Mouse (Mus musculus) midbrain, postnatal 0 days (tissue): ENCODE measurements at regions not wholly inside any gene's neighbourhood (a gene's known extent, or its start where the extent isn't known, plus 50 kb on each side); places are given as distances from the start of the nearest gene placed in this dataset.
"Not testable (repeated sequence)": the region's sequence is repeated elsewhere in the genome, so short reads cannot be mapped to it uniquely, and the experiment has no call there.

Source experiments
- ATAC-seq: fragments of 200-750 bp; cut with Nextera tagmentation; 2 replicates; pipeline ENCODE4 v1.8.0; 2017; ENCODE audit warnings: moderate number of reproducible peaks, mild to moderate bottlenecking, moderate TSS enrichment, moderate library complexity; ENCODE audit not compliant: low FRiP score
- DNase-seq: peaks from one replicate; pipeline ENCODE4 v3.0.0-alpha.2; 2015; ENCODE audit warnings: low spot score
- H3K27ac ChIP-seq: fragments of 300-500 bp; sonication (generic); 2 replicates; pipeline ENCODE4 v1.5.1; 2014; ENCODE audit warnings: low read depth, mild to moderate bottlenecking, low read length, mixed read lengths
- H3K27me3 ChIP-seq: fragments of 300-500 bp; sonication (generic); 2 replicates; pipeline ENCODE4 v1.6.1; 2014; ENCODE audit warnings: low read length, control low read depth, mixed read lengths; ENCODE audit not compliant: insufficient read depth
- H3K36me3 ChIP-seq: fragments of 300-500 bp; sonication (generic); 2 replicates; pipeline ENCODE4 v1.6.1; 2014; ENCODE audit warnings: low read length, control low read depth, mixed read lengths; ENCODE audit not compliant: insufficient read depth
- H3K4me1 ChIP-seq: fragments of 300-500 bp; sonication (generic); 2 replicates; pipeline ENCODE4 v1.6.1; 2014; ENCODE audit warnings: mild to moderate bottlenecking, control low read depth, antibody characterized with exemption, low read length, mixed read lengths; ENCODE audit not compliant: insufficient read depth
- H3K4me2 ChIP-seq: fragments of 300-500 bp; sonication (generic); 2 replicates; pipeline ENCODE4 v1.6.1; 2014; ENCODE audit warnings: low read depth, mild to moderate bottlenecking, low read length, mixed read lengths; ENCODE audit not compliant: poor library complexity, severe bottlenecking
- H3K4me3 ChIP-seq: fragments of 300-500 bp; sonication (generic); 2 replicates; pipeline ENCODE4 v1.5.1; 2014; ENCODE audit warnings: low read depth, mild to moderate bottlenecking, low read length, moderate library complexity
- H3K9ac ChIP-seq: fragments of 300-500 bp; sonication (generic); replicated peaks from 2 replicates; pipeline ENCODE4 v1.6.1; 2014; ENCODE audit warnings: mild to moderate bottlenecking, low read length, moderate library complexity, mixed read lengths; ENCODE audit not compliant: poor library complexity, severe bottlenecking
- H3K9me3 ChIP-seq: fragments of 300-500 bp; sonication (generic); 2 replicates; pipeline ENCODE4 v1.6.1; 2016; ENCODE audit warnings: low read length, control low read depth
- CTCF ChIP-seq: IDR thresholded peaks from 2 replicates; pipeline ENCODE4 v1.5.1; 2016; ENCODE audit warnings: antibody characterized with exemption, mild to moderate bottlenecking
- WGBS: fragments of 180-500 bp; shearing (Covaris S2); extraction: QIAGEN DNeasy Blood & Tissue Kit; methylation state at CpG from one replicate; pipeline ENCODE4 v1.1.7; 2014; 5-methylcytosine and 5-hydroxymethylcytosine counted together

GRCm38 (mm10) chr10:118617291-118618044, 176.6 kb downstream of the Ifng start:
- H3K9ac ChIP-seq = no peak overlapping the region
- H3K4me1 ChIP-seq = no peaks in the 10 kb centered on the region
- H3K4me3 ChIP-seq = no peak overlapping the region
- no peaks in the 10 kb centered on the region for H3K9me3 ChIP-seq
- ATAC-seq (no peak), DNase-seq (no peak)
- H3K27ac ChIP-seq = no peak overlapping the region
- WGBS = 80% methylated on average over 6 of the region's 6 CpGs
- no peak for TF ChIP-seq CTCF
- H3K36me3 ChIP-seq = no peaks in the 10 kb centered on the region
- no peak overlapping the region for H3K4me2 ChIP-seq
- H3K27me3 ChIP-seq = no peaks in the 10 kb centered on the region

- H3K4me1 ChIP-seq, H3K4me2 ChIP-seq, H3K27ac ChIP-seq, H3K4me3 ChIP-seq, H3K27me3 ChIP-seq, H3K9ac ChIP-seq, ATAC-seq, H3K36me3 ChIP-seq, H3K9me3 ChIP-seq, DNase-seq: not testable (repeated sequence)
- WGBS = 95% methylated on average over 4 of the region's 4 CpGs
Measured at GRCm38 (mm10) chr10:118618251-118618650, 177.4 kb downstream of the Ifng start.

GRCm38 (mm10) chr10:118618766-118619600, 178.1 kb downstream of the Ifng start:
- Histone ChIP-seq H3K27ac (no peak overlapping the region), H3K27me3 (no peaks in the 10 kb centered on the region), H3K4me3 (no peak overlapping the region), H3K36me3 (no peaks in the 10 kb centered on the region), H3K4me2 (no peak overlapping the region), H3K4me1 (no peaks in the 10 kb centered on the region), H3K9ac (no peak overlapping the region), H3K9me3 (no peaks in the 10 kb centered on the region)
- TF ChIP-seq CTCF = no peak
- ATAC-seq (no peak), DNase-seq (no peak)
- WGBS = 79% methylated on average over 10 of the region's 10 CpGs

GRCm38 (mm10) chr10:118619601-118620000, 178.8 kb downstream of the Ifng start:
- Histone ChIP-seq H3K27ac (no peak overlapping the region), H3K4me1 (no peaks in the 10 kb centered on the region), H3K4me2 (no peak overlapping the region), H3K27me3 (no peaks in the 10 kb centered on the region), H3K4me3 (no peak overlapping the region), H3K9me3 (no peaks in the 10 kb centered on the region), H3K9ac (no peak overlapping the region), H3K36me3 (no peaks in the 10 kb centered on the region)
- ATAC-seq (no peak), DNase-seq (no peak)
- TF ChIP-seq CTCF = no peak
- 54% methylated on average over 1 of the region's 1 CpGs for WGBS

- H3K4me3 ChIP-seq = no peak overlapping the region
- no peaks in the 10 kb centered on the region for H3K4me1 ChIP-seq
- no peak overlapping the region for H3K4me2 ChIP-seq
- H3K27ac ChIP-seq = no peak overlapping the region
- no peak for ATAC-seq
- no peak overlapping the region for H3K9ac ChIP-seq
- H3K27me3 ChIP-seq = no peaks in the 10 kb centered on the region
- H3K9me3 ChIP-seq = no peaks in the 10 kb centered on the region
- no peaks in the 10 kb centered on the region for H3K36me3 ChIP-seq
- DNase-seq = no peak
- no peak for TF ChIP-seq CTCF
Measured at GRCm38 (mm10) chr10:118620611-118621010, 179.8 kb downstream of the Ifng start.

GRCm38 (mm10) chr10:118621546-118621945, 180.7 kb downstream of the Ifng start:
- Histone ChIP-seq H3K27me3 (no peaks in the 10 kb centered on the region), H3K4me3 (no peak overlapping the region), H3K36me3 (no peaks in the 10 kb centered on the region), H3K4me1 (no peaks in the 10 kb centered on the region), H3K27ac (no peak overlapping the region), H3K4me2 (no peak overlapping the region), H3K9me3 (no peaks in the 10 kb centered on the region), H3K9ac (no peak overlapping the region)
- no peak for ATAC-seq
- DNase-seq = no peak
- WGBS = 86% methylated on average over 4 of the region's 4 CpGs
- no peak for TF ChIP-seq CTCF
